Mouse (Mus musculus): ENCODE measurements around the gene Ubiad1. TPM values are rescaled to one million over a fixed set of nuclear protein-coding genes. Genes with fewer than 3 reads are reported as not detected.

The Ubiad1 gene
- polyA plus RNA-seq, 1 experiment from 2014 or later, result 17.7 TPM

Other genes with a start within 250 kb of the Ubiad1 start
- gene Disp3, start 156.8 kb downstream of the Ubiad1 start, polyA plus RNA-seq (2015; fragmentation: Nextera tagmentation; extraction: Ambion mirVana), result 13.0 and 15.6 TPM in 2 replicates
- gene Mtor, start 3.8 kb upstream of the Ubiad1 start, polyA plus RNA-seq (2015; fragmentation: Nextera tagmentation; extraction: Ambion mirVana), result 17.7 and 21.4 TPM in 2 replicates
- gene Angptl7, start 55.7 kb upstream of the Ubiad1 start, polyA plus RNA-seq (2015; fragmentation: Nextera tagmentation; extraction: Ambion mirVana), result 0.36 and 0.61 TPM in 2 replicates
- 81.9 and 91.2 TPM in 2 replicates for gene Exosc10, start 113.7 kb upstream of the Ubiad1 start, polyA plus RNA-seq (2015; fragmentation: Nextera tagmentation; extraction: Ambion mirVana)
- 198 and 210 TPM in 2 replicates for gene Srm, start 146.7 kb upstream of the Ubiad1 start, polyA plus RNA-seq (2015; fragmentation: Nextera tagmentation; extraction: Ambion mirVana)
- 1.3 and 1.6 TPM in 2 replicates for gene Masp2, start 157.8 kb upstream of the Ubiad1 start, polyA plus RNA-seq (2015; fragmentation: Nextera tagmentation; extraction: Ambion mirVana)
- 155 and 196 TPM in 2 replicates for gene Tardbp, start 182.2 kb upstream of the Ubiad1 start, polyA plus RNA-seq (2015; fragmentation: Nextera tagmentation; extraction: Ambion mirVana)
- gene Gm572, start 198.5 kb upstream of the Ubiad1 start, polyA plus RNA-seq (2015; fragmentation: Nextera tagmentation; extraction: Ambion mirVana), result not detected in 2 replicates